Mouse (Mus musculus): ENCODE measurements around the gene Syf2. TPM values are rescaled to one million over a fixed set of nuclear protein-coding genes. Genes with fewer than 3 reads are reported as not detected.

The Syf2 gene
- polyA plus RNA-seq, 1 experiment from 2014 or later, result 77.6 TPM

DNA sequence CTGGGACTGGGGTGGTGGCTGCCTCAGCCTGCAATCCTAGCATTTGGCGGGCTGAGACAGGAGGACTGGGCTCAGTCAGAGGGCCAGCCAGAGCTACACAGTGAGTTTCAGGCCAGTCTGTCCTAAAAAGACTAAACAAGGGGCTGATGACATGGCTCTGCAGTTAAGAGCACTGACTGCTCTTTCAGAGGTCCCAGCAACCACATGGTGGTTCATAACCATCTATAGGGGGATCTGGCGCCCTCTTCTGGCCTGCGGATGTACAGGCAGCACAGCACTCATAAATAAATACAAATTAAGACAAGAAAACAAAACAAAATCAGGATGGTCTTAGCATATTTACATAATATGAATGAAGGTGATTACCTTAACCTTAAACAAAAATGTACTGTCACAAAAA lies 17.3 kb upstream of the Syf2 start:
- Histone ChIP-seq H3K4me2 (replicated peaks; ENCODE audit: low read depth, low read length) (peak overlapping the region; percentile 55), H3K4me3 (ENCODE audit: low read depth, low read length) (no peak overlapping the region; the same call in 1 of the 2 replicates), H3K27me3 (ENCODE audit: control insufficient read depth, insufficient read depth, low read length) (no peaks in the 10 kb centered on the region), H3K4me1 (replicated peaks; ENCODE audit: control insufficient read depth, insufficient read depth, low read length) (0 out of 2 replicates have a peak, but pooled peaks cover 3% of the 10 kb centered on the region), H3K9ac (ENCODE audit: low read depth, low read length) (no peak overlapping the region), H3K27ac (ENCODE audit: low read depth, low read length) (no peak overlapping the region), H3K36me3 (ENCODE audit: control insufficient read depth, insufficient read depth, low read length) (peaks cover 5% of the 10 kb centered on the region; the same call in 1 of the 2 replicates), H3K9me3 (ENCODE audit: control insufficient read depth, low read length) (no peaks in the 10 kb centered on the region)
- ATAC-seq (ENCODE audit: low FRiP score), result no peak
- peak; percentile 79 for DNase-seq (ENCODE audit: low spot score)
- 29% methylated on average over 3 of the region's 3 CpGs for WGBS

DNA sequence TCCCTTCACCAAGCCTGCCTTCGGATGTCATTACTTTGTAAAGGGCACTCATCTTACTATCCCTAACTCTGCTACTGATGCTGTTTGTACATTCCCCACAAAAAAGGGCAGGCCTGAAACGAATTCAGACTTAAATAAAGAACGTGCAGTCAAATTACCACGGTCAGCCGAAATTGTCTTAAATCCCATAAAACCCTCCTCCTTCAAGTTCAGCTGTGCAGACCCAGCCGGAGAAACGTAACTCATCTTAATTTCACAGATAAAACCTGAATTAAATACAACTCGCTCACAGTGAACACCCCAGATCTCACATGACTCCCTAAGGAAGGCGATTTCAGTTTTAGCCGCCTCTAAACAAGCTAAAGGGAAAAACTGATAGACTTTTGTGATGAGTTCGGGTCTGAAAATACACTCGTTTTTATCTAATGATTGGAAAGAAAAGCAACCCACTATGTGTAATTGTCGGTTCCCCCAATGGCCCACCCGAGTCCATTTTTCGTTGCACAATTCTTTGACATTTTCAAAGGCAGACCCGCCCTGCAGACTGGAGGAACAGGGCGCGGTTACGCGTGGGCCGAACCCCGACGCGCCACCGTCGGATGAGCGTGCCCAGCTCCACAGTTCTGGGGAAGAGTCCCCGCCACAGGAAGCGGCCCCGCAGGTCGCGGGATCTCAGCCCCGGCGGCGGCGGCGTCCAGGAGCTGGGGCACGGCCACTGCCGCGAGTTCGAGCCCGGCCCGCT lies 16.4 kb upstream of the Syf2 start:
- Histone ChIP-seq H3K27me3 (ENCODE audit: control insufficient read depth, insufficient read depth, low read length) (no peaks in the 10 kb centered on the region), H3K4me3 (ENCODE audit: low read depth, low read length) (peak overlapping the region; percentile 90), H3K4me2 (replicated peaks; ENCODE audit: low read depth, low read length) (peak overlapping the region; percentile 55), H3K9me3 (ENCODE audit: control insufficient read depth, low read length) (no peaks in the 10 kb centered on the region), H3K9ac (ENCODE audit: low read depth, low read length) (peak overlapping the region; percentile 86), H3K27ac (ENCODE audit: low read depth, low read length) (peak overlapping the region; percentile 86), H3K36me3 (ENCODE audit: control insufficient read depth, insufficient read depth, low read length) (peaks cover 3% of the 10 kb centered on the region; the same call in 1 of the 2 replicates), H3K4me1 (replicated peaks; ENCODE audit: control insufficient read depth, insufficient read depth, low read length) (0 out of 2 replicates have a peak, but pooled peaks cover 3% of the 10 kb centered on the region)
- ATAC-seq (ENCODE audit: low FRiP score) (peak; percentile 69), DNase-seq (ENCODE audit: low spot score) (peak; percentile 29)
- WGBS, result 2% methylated on average over 43 of the region's 43 CpGs

- peak within 1 kb of the TSS; percentile 86 for H3K27ac ChIP-seq (ENCODE audit: low read depth, low read length)
- H3K4me1 ChIP-seq (replicated peaks; ENCODE audit: control insufficient read depth, insufficient read depth, low read length), result 0 out of 2 replicates have a peak, but pooled peaks cover 3% of the 10 kb centered on the region
- ATAC-seq (ENCODE audit: low FRiP score) (peak; percentile 88), DNase-seq (ENCODE audit: low spot score) (peak; percentile 96)
- peak within 1 kb of the TSS; percentile 55 for H3K4me2 ChIP-seq (replicated peaks; ENCODE audit: low read depth, low read length)
- no peaks in the 10 kb centered on the region for H3K9me3 ChIP-seq (ENCODE audit: control insufficient read depth, low read length)
- no peaks in the 10 kb centered on the region for H3K36me3 ChIP-seq (ENCODE audit: control insufficient read depth, insufficient read depth, low read length)
- no peaks in the 10 kb centered on the region for H3K27me3 ChIP-seq (ENCODE audit: control insufficient read depth, insufficient read depth, low read length)
- H3K4me3 ChIP-seq (ENCODE audit: low read depth, low read length), result peak within 1 kb of the TSS; percentile 90
- H3K9ac ChIP-seq (ENCODE audit: low read depth, low read length), result peak within 1 kb of the TSS; percentile 86
- WGBS, result under 1% methylated on average over 25 of the region's 25 CpGs
Measured at GRCm38 (mm10) chr4:134914864-134915209, 15.9 kb upstream of the Syf2 start, which contains the start of gene Tmem50a. Gene Tmem50a, minus strand, starts transcription at chr4:134915024.

GRCm38 (mm10) chr4:134915223-134916050 lies 15.3 kb upstream of the Syf2 start:
- Histone ChIP-seq H3K4me2 (replicated peaks; ENCODE audit: low read depth, low read length) (peak overlapping the region; percentile 55), H3K9me3 (ENCODE audit: control insufficient read depth, low read length) (no peaks in the 10 kb centered on the region), H3K4me3 (ENCODE audit: low read depth, low read length) (peak overlapping the region; percentile 90), H3K27me3 (ENCODE audit: control insufficient read depth, insufficient read depth, low read length) (no peaks in the 10 kb centered on the region), H3K27ac (ENCODE audit: low read depth, low read length) (0 out of 2 replicates have a peak overlapping the region, but pooled peaks have one; percentile 13), H3K9ac (ENCODE audit: low read depth, low read length) (peak overlapping the region; percentile 86), H3K36me3 (ENCODE audit: control insufficient read depth, insufficient read depth, low read length) (no peaks in the 10 kb centered on the region), H3K4me1 (replicated peaks; ENCODE audit: control insufficient read depth, insufficient read depth, low read length) (0 out of 2 replicates have a peak, but pooled peaks cover 3% of the 10 kb centered on the region)
- WGBS, result 57% methylated on average over 12 of the region's 14 CpGs
- DNase-seq (ENCODE audit: low spot score), result no peak
- peak; percentile 57 for ATAC-seq (ENCODE audit: low FRiP score)

GRCm38 (mm10) chr4:134917194-134917593 lies 13.5 kb upstream of the Syf2 start:
- H3K4me2 ChIP-seq (replicated peaks; ENCODE audit: low read depth, low read length), result no peak overlapping the region
- DNase-seq (ENCODE audit: low spot score) (no peak), ATAC-seq (ENCODE audit: low FRiP score) (no peak)
- 74% methylated on average over 3 of the region's 3 CpGs for WGBS
- no peak overlapping the region for H3K4me3 ChIP-seq (ENCODE audit: low read depth, low read length)
- no peaks in the 10 kb centered on the region for H3K9me3 ChIP-seq (ENCODE audit: control insufficient read depth, low read length)
- no peak overlapping the region for H3K9ac ChIP-seq (ENCODE audit: low read depth, low read length)
- H3K4me1 ChIP-seq (replicated peaks; ENCODE audit: control insufficient read depth, insufficient read depth, low read length), result 0 out of 2 replicates have a peak, but pooled peaks cover 3% of the 10 kb centered on the region
- no peaks in the 10 kb centered on the region for H3K27me3 ChIP-seq (ENCODE audit: control insufficient read depth, insufficient read depth, low read length)
- H3K36me3 ChIP-seq (ENCODE audit: control insufficient read depth, insufficient read depth, low read length), result no peaks in the 10 kb centered on the region
- H3K27ac ChIP-seq (ENCODE audit: low read depth, low read length), result no peak overlapping the region

DNA sequence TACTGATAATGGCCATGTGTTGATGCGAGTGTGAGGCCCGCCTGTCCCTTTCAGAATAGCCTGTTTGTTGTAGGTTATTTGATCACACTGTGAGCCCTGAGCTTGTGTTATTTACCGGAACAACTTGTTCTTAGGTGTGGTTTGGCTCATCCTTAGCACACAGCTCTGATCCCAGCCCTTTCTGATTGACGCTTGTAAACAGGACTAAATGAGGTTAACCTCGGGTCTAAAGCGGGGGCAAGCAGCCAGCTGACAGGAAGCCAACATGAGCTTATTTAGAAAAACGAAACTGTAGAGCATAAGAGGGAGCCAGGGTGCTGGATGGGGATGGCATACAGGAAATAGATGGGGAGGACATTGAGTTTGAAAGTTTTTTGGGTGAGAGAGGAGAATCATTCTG lies 12.3 kb upstream of the Syf2 start:
- H3K27me3 ChIP-seq (ENCODE audit: control insufficient read depth, insufficient read depth, low read length), result no peaks in the 10 kb centered on the region
- no peak for DNase-seq (ENCODE audit: low spot score)
- H3K9me3 ChIP-seq (ENCODE audit: control insufficient read depth, low read length), result no peaks in the 10 kb centered on the region
- no peaks in the 10 kb centered on the region for H3K36me3 ChIP-seq (ENCODE audit: control insufficient read depth, insufficient read depth, low read length)
- H3K9ac ChIP-seq (ENCODE audit: low read depth, low read length), result no peak overlapping the region
- H3K27ac ChIP-seq (ENCODE audit: low read depth, low read length), result no peak overlapping the region
- no peaks in the 10 kb centered on the region for H3K4me1 ChIP-seq (replicated peaks; ENCODE audit: control insufficient read depth, insufficient read depth, low read length)
- ATAC-seq (ENCODE audit: low FRiP score), result no peak
- H3K4me3 ChIP-seq (ENCODE audit: low read depth, low read length), result no peak overlapping the region
- 78% methylated on average over 7 of the region's 7 CpGs for WGBS
- H3K4me2 ChIP-seq (replicated peaks; ENCODE audit: low read depth, low read length), result no peak overlapping the region

DNA sequence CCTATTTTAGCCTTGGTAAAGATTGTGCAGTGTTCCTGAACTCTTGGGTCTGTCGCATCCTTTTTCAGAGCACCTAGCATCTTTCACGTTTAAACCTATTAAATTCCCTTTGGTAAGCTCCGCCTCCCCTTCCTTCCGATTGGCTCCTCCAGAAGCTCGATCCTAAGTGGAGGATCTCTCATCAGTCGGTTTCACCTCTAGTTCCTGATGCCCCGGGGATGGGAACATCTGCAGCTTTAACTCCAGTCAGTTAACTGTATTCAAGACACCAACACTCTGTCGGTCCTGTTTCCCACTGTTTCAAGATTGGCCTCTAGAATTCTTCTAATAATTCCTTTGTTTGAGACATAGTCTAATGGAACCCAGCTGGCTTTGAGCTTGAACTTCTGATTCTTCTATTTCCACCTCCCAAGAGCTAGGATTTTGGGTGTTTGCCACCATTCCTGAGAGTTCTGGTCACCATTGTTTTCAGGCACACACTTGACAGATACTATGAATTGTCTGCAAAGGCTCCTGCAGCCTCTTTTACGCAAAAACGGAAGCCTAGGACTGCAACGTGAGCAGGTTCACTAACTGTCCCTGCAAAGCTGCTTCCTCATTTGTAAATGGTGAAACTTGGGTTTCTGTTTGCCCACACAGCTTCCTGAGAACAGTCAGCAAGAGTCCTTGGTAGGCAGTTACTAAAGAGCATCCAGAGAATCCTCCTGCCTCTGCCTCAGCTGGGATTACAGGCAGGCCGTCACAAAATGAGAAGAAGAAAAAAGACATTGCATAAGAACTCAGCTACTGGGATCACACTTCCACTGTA lies 10.8 kb upstream of the Syf2 start:
- DNase-seq (ENCODE audit: low spot score), result no peak
- H3K27ac ChIP-seq (ENCODE audit: low read depth, low read length), result no peak overlapping the region
- 41% methylated on average over 12 of the region's 12 CpGs for WGBS
- ATAC-seq (ENCODE audit: low FRiP score), result no peak
- H3K4me2 ChIP-seq (replicated peaks; ENCODE audit: low read depth, low read length), result no peak overlapping the region
- H3K27me3 ChIP-seq (ENCODE audit: control insufficient read depth, insufficient read depth, low read length), result no peaks in the 10 kb centered on the region
- H3K9ac ChIP-seq (ENCODE audit: low read depth, low read length), result no peak overlapping the region
- no peaks in the 10 kb centered on the region for H3K36me3 ChIP-seq (ENCODE audit: control insufficient read depth, insufficient read depth, low read length)
- no peak overlapping the region for H3K4me3 ChIP-seq (ENCODE audit: low read depth, low read length)
- no peaks in the 10 kb centered on the region for H3K4me1 ChIP-seq (replicated peaks; ENCODE audit: control insufficient read depth, insufficient read depth, low read length)
- H3K9me3 ChIP-seq (ENCODE audit: control insufficient read depth, low read length), result no peaks in the 10 kb centered on the region

DNA sequence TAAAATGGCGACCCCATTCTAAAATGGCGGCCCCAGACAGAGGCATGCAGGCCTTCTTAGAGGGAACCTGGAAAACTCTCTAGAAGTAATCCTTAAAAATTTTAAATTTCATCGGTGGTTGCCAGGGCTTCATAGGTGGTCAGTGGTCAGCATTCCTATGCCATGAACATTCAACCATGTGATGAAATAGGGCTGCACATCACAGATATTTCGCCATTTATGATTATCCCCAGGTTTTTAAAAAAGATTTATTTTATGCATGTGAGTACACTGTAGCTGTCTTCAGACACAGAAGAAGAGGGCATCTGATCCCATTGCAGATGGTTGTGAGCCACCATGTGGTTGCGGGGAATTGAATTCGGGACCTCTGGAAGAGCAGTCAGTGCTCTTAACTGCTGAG lies 10.1 kb upstream of the Syf2 start:
- H3K9ac ChIP-seq (ENCODE audit: low read depth, low read length), result no peak overlapping the region
- WGBS, result 94% methylated on average over 6 of the region's 6 CpGs
- H3K36me3 ChIP-seq (ENCODE audit: control insufficient read depth, insufficient read depth, low read length), result no peaks in the 10 kb centered on the region
- no peaks in the 10 kb centered on the region for H3K27me3 ChIP-seq (ENCODE audit: control insufficient read depth, insufficient read depth, low read length)
- H3K9me3 ChIP-seq (ENCODE audit: control insufficient read depth, low read length), result no peaks in the 10 kb centered on the region
- DNase-seq (ENCODE audit: low spot score) (no peak), ATAC-seq (ENCODE audit: low FRiP score) (no peak)
- no peak overlapping the region for H3K27ac ChIP-seq (ENCODE audit: low read depth, low read length)
- no peaks in the 10 kb centered on the region; the same call in 1 of the 2 replicates for H3K4me1 ChIP-seq (replicated peaks; ENCODE audit: control insufficient read depth, insufficient read depth, low read length)
- H3K4me3 ChIP-seq (ENCODE audit: low read depth, low read length), result no peak overlapping the region
- no peak overlapping the region for H3K4me2 ChIP-seq (replicated peaks; ENCODE audit: low read depth, low read length)
